Mouse (Mus musculus) midbrain, embryonic 10.5 days (tissue): ENCODE results near the gene Atg14. TPM values are rescaled to one million over a fixed set of nuclear protein-coding genes. Genes with fewer than 3 reads are reported as not detected.
"Not testable (repeated sequence)": the region's sequence is repeated elsewhere in the genome, so short reads cannot be mapped to it uniquely, and the experiment has no call there.

Experiments
- DNase-seq: peaks from one replicate; pipeline ENCODE4 v3.0.0-alpha.2; 2017; ENCODE audit warnings: low spot score
- H3K27ac ChIP-seq: fragments of 300-500 bp; sonication (generic); replicated peaks from 2 replicates; pipeline ENCODE4 v1.5.1; 2016; ENCODE audit warnings: mild to moderate bottlenecking
- H3K27me3 ChIP-seq: fragments of 300-500 bp; sonication (generic); 2 replicates; pipeline ENCODE4 v1.6.1; 2016; ENCODE audit warnings: low read depth, mild to moderate bottlenecking; ENCODE audit not compliant: poor library complexity, severe bottlenecking
- H3K36me3 ChIP-seq: fragments of 300-500 bp; sonication (generic); 2 replicates; pipeline ENCODE4 v1.6.1; 2016; ENCODE audit warnings: mild to moderate bottlenecking, moderate library complexity
- H3K4me1 ChIP-seq: fragments of 300-500 bp; sonication (generic); 2 replicates; pipeline ENCODE4 v1.6.1; 2016
- H3K4me3 ChIP-seq: fragments of 300-500 bp; sonication (generic); 2 replicates; pipeline ENCODE4 v1.5.1; 2016; ENCODE audit warnings: mild to moderate bottlenecking, moderate library complexity
- H3K9me3 ChIP-seq: fragments of 300-500 bp; sonication (generic); replicated peaks from 2 replicates; pipeline ENCODE4 v1.6.1; 2016; ENCODE audit warnings: mild to moderate bottlenecking
- WGBS: fragments of 180-500 bp; shearing (Covaris S2); methylation state at CpG from one replicate; pipeline ENCODE4 v1.1.7; 2016; 5-methylcytosine and 5-hydroxymethylcytosine counted together
- polyA plus RNA-seq: library from polyadenylated mRNA; unstranded; fragments of >200 nt; fragmentation: Nextera tagmentation; extraction: Ambion mirVana; gene quantifications from 2 replicates; pipeline ENCODE4 v1.2.1, GENCODE M21; 2016

Gene Atg14
- polyA plus RNA-seq, result 14.7 and 17.4 TPM in 2 replicates

DNA sequence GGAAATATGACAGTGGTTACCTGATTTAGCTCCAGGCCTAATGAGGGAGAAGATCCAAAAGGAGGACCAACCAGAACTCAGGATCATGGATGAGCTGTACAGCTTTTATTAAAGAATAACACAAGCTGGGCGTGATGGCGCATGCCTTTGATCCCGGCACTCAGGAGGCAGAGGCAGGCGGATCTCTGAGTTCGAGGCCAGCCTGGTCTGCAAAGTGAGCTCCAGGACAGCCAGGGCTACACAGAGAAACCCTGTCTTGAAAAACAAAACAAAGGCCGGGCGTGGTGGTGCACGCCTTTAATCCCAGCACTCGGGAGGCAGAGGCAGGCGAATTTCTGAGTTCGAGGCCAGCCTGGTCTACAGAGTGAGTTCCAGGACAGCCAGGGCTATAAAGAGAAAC, at the start of gene Atg14:
Gene Atg14, minus strand, starts transcription at position 101 of the 400 bp plus-strand sequence.
- H3K27me3 ChIP-seq, H3K9me3 ChIP-seq, H3K27ac ChIP-seq, H3K4me3 ChIP-seq, DNase-seq, H3K36me3 ChIP-seq: not testable (repeated sequence)
- 96% methylated on average over 11 of the region's 11 CpGs for WGBS
- H3K4me1 ChIP-seq, result peaks cover 14% of the 10 kb centered on the region

DNA sequence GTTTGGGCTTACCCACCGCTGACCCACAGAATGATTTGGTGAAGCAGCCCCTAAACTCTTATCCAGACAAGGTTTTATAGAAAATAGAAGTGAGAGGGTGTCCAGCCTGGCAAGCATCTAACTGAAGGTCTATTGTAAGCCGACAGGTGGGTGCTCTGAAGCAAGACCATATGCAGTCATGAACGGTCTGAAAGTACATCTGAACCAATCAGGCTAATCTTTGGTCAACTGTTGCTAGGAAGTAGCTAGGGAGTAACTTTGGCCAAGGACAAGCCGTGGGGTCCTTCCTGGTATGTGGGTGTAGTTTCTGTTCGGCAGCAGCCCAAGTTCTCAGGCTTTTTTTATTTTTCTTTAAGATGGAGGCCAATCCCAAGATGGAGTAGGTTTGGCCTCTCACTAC, 48.4 kb upstream of the Atg14 start:
- H3K36me3 ChIP-seq, result no peaks in the 10 kb centered on the region
- H3K4me3 ChIP-seq, result no peak overlapping the region
- H3K27me3 ChIP-seq, result no peaks in the 10 kb centered on the region
- 85% methylated on average over 5 of the region's 5 CpGs for WGBS
- no peaks in the 10 kb centered on the region for H3K4me1 ChIP-seq
- DNase-seq, result no peak
- H3K27ac ChIP-seq, result no peak overlapping the region
- H3K9me3 ChIP-seq, result no peaks in the 10 kb centered on the region

DNA sequence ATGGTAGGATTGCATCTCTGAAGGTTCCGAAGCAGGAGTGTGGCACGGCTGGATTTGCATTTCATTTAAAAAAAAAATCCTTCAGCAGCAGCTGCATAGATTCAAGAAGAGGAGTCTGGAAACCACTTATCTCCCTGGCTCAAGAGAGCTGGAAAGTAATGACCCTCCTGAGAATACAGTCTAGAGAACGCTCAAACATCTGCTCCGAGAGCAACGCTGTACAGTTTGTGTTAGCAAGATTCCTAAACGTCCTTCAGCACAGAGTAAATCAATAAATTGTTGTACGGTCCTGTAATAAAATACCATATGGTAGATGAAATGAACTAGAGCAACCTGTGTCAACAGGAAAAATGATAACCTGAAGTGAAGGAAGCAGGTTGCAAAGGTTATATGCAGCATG, 42.8 kb upstream of the Atg14 start:
- Histone ChIP-seq H3K36me3 (no peaks in the 10 kb centered on the region), H3K27me3 (no peaks in the 10 kb centered on the region), H3K27ac (no peak overlapping the region), H3K4me1 (no peaks in the 10 kb centered on the region), H3K4me3 (no peak overlapping the region), H3K9me3 (no peaks in the 10 kb centered on the region)
- DNase-seq, result no peak
- WGBS, result 85% methylated on average over 7 of the region's 7 CpGs

DNA sequence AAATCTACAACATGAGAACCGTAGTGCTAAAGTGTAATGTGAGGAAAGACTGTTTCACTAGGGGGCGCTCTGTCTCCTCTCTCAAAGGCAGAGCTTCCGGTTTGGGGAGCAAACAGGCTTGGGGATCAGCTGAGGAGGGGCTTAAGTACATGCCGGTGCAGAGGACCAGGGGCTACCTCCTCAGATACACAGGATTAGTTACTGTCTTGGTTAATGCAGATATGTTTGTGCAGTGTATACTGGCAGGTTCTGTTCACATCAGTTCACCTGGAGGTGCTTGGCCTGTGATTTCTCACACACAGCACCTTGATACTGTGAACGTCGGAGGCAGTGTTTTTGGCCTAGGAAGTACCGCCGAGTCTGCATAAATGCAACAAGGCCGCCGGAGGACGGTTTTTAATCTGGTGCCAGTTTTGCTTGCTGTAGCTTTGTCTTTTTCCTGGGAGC, 27.5 kb upstream of the Atg14 start:
- Histone ChIP-seq H3K4me1 (peaks cover 5% of the 10 kb centered on the region), H3K27ac (no peak overlapping the region), H3K27me3 (no peaks in the 10 kb centered on the region), H3K4me3 (peak overlapping the region; percentile 31; the same call in 1 of the 2 replicates), H3K9me3 (no peaks in the 10 kb centered on the region), H3K36me3 (no peaks in the 10 kb centered on the region)
- WGBS, result 34% methylated on average over 11 of the region's 11 CpGs
- peak; percentile 64 for DNase-seq

DNA sequence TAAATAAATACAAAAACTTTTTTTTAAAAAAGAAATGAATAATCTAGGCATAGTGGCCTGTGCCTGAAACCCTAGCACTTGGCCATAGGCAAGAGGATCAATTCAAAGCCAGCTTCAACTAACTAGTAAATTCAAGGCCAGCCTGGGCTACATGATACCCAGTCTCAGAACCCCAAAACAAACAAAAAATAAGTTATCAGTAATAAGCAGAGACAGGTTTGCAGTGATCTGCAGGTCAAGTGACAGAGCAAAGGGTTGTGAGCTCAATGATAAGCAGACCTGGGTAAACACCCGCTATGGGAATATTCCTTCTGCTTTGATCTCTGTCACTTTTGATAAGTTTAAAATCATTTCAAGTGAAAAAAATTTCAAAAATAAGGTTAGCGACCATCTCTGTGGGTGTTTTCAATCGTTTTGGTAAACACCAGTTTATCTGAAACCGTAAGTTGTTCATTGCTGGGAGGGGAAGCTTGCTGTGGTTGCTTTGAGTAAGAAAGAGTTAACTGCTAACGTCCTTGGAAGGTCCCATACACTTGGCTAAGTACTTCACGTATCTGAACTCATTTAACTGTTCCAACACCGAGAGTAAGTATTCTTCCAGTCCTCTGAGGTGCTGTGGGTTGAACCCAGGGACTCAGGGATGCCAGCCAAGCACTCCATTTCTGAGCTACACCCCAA, 24.1 kb upstream of the Atg14 start:
- WGBS, result 65% methylated on average over 7 of the region's 7 CpGs
- no peaks in the 10 kb centered on the region for H3K36me3 ChIP-seq
- no peak overlapping the region for H3K27ac ChIP-seq
- peaks cover 5% of the 10 kb centered on the region for H3K4me1 ChIP-seq
- H3K9me3 ChIP-seq, result no peaks in the 10 kb centered on the region
- no peak overlapping the region for H3K4me3 ChIP-seq
- DNase-seq, result no peak
- H3K27me3 ChIP-seq, result no peaks in the 10 kb centered on the region

DNA sequence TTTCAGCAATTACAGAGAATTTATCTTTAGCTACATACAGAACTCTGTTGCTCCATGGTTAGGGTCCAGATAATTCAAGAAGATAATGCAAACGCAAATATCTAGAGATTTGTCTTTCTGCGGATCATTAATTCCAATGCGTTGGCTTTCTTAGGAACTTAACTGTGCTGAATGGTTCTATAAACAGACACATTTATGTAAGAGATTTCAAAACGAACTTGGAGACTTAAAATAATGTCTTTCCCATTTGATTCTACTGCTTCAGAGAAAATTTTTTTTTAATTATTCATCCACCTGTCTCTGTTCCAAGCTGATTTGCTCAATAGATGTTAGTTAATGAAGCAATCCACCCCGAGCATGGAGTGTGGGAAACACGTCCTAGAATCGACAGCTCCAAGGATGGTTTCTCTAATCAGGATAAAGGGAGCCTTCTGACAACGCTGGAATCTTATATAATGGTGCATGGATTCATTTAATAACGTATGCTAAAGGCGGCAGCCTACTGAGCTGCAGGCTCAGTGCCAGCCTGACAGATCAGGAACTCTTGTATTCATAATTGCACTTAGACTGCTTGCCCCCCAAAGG, 20.0 kb upstream of the Atg14 start:
- H3K36me3 ChIP-seq, result no peaks in the 10 kb centered on the region
- DNase-seq, result no peak
- H3K27me3 ChIP-seq, result no peaks in the 10 kb centered on the region
- H3K27ac ChIP-seq, result no peak overlapping the region
- no peaks in the 10 kb centered on the region for H3K9me3 ChIP-seq
- no peaks in the 10 kb centered on the region for H3K4me1 ChIP-seq
- 83% methylated on average over 10 of the region's 10 CpGs for WGBS
- H3K4me3 ChIP-seq, result no peak overlapping the region

DNA sequence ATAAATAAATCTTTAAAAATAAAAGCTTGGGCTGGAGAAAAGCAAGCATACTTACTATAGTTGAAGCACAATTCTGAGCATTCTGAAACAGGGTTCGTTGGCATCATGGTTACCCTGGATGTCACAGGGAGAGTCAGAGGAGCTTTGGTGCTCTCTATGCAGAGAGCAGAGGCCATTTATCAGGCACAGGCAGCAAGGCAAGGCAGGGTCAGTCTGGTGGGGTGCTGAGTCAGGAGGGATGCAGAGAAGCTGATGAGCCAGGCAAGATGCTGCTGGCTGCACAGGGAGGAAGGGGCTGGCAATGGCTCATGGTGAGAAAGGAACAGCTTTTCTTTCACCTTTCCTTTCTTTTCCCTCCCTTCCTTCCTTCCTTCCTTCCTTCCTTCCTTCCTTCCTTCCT, 19.0 kb upstream of the Atg14 start:
- H3K27me3 ChIP-seq, result no peaks in the 10 kb centered on the region
- H3K4me3 ChIP-seq, result no peak overlapping the region
- no peaks in the 10 kb centered on the region for H3K36me3 ChIP-seq
- H3K27ac ChIP-seq, result no peak overlapping the region
- no peaks in the 10 kb centered on the region for H3K4me1 ChIP-seq
- WGBS, result 93% methylated on average over 1 of the region's 1 CpGs
- H3K9me3 ChIP-seq, result no peaks in the 10 kb centered on the region
- DNase-seq, result no peak

DNA sequence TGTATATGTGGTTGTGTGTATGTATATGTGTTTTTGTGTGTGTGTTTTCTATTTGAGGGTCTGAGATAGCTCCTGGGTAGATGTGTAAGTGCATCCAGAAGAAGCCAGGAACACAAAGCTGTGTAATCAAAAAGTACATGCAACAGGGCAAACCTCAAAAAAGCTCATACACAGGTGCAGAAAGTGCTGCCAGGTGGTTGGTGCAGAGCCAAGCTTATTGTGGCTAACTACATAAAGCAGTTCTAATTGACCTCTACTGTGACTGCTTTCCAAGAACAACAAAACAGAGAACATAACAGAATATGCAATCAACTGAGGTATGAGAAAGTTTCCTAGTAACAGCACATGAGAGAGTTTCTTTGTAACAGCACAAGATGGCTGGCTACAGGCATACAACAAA, 13.9 kb upstream of the Atg14 start:
- H3K9me3 ChIP-seq, result no peaks in the 10 kb centered on the region
- no peak for DNase-seq
- no peak overlapping the region for H3K27ac ChIP-seq
- no peaks in the 10 kb centered on the region for H3K36me3 ChIP-seq
- H3K4me1 ChIP-seq, result no peaks in the 10 kb centered on the region
- H3K4me3 ChIP-seq, result no peak overlapping the region
- H3K27me3 ChIP-seq, result no peaks in the 10 kb centered on the region

DNA sequence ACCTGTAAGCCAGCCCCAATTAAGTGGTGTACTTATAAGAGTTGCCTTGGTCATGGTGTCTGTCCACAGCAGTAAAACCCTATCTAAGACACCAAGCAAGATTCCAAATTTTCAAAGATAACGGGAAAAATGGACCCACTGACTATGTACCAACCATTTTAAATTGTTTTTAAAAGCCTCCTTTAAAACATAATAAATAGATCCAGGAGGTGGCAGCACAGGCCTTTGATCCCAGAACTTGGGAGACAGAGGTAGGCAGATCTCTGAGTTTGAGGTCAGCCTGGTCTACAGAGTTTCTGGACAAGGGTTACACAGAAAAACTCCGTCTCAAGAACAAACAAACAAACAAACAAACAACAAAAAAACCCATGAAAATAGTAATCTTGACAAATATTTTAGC, 11.2 kb upstream of the Atg14 start:
- Histone ChIP-seq H3K4me1 (no peaks in the 10 kb centered on the region), H3K36me3 (no peaks in the 10 kb centered on the region), H3K27ac (no peak overlapping the region), H3K4me3 (no peak overlapping the region), H3K27me3 (no peaks in the 10 kb centered on the region), H3K9me3 (no peaks in the 10 kb centered on the region)
- DNase-seq, result no peak
- 73% methylated on average over 2 of the region's 2 CpGs for WGBS

DNA sequence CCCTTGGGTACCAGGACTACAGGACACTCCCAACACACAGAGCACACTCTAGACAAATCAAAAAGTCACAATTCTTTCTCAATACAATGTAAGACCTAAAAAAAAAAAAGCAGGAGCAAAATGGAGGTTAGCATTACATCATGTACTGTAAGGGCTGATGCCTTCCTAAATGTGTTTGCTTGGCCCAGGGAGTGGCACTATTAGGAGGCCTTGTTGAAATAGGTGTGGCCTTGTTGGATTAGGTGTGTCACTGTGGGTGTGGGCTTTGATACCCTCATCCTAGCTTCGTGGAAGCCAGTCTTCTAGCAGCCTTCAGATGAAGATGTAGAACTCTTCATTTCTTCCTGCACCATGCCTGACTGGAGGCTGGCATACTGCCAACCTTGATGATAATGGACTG, 10.8 kb upstream of the Atg14 start:
- no peaks in the 10 kb centered on the region for H3K4me1 ChIP-seq
- H3K9me3 ChIP-seq, result no peaks in the 10 kb centered on the region
- H3K27me3 ChIP-seq, result no peaks in the 10 kb centered on the region
- no peak overlapping the region for H3K4me3 ChIP-seq
- H3K27ac ChIP-seq, result no peak overlapping the region
- H3K36me3 ChIP-seq, result no peaks in the 10 kb centered on the region
- 65% methylated on average over 1 of the region's 1 CpGs for WGBS
- no peak for DNase-seq

DNA sequence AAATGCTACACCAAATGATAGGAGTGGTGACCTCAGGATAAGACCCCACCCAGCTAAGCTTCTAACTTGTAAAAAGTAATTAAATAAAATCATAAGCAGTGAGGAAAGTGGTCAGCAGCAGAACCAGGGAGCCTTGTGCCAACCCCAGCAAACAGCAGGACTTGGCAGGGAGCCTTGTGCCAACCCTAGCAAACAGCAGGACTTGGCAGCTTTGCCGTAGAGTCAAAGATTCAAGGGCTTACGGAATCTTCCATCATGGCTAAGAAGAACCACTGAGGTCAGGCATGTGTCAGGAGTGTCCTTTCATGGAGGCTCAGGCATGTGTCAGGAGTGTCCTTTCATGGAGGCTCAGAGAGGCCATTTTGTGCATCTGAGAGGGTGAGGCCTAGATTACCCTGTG, 7.6 kb upstream of the Atg14 start:
- Histone ChIP-seq H3K4me3 (no peak overlapping the region), H3K27ac (no peak overlapping the region), H3K9me3 (no peaks in the 10 kb centered on the region), H3K27me3 (no peaks in the 10 kb centered on the region), H3K36me3 (no peaks in the 10 kb centered on the region), H3K4me1 (no peaks in the 10 kb centered on the region)
- 93% methylated on average over 2 of the region's 2 CpGs for WGBS
- DNase-seq, result no peak

DNA sequence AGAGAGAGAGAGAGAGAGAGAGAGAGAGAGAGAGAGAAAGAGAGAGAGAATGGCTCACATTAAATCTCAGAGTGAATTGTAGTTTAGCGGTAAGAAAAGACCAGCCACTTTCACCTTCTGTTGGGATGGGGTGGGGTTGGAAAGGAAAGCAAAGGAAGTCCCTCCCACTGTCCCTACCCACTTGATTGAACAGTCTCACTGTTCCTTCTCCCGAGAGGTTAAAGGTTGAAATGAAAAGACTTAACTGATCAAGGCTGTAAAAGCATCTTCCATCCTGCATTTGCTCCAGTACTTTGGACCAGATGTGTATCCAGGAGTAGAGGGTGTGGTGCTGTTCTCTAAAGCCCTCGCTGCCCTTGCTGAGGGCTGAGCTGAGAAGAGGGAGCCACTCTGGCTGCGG, 6.2 kb upstream of the Atg14 start:
- no peaks in the 10 kb centered on the region for H3K36me3 ChIP-seq
- no peaks in the 10 kb centered on the region for H3K27me3 ChIP-seq
- 71% methylated on average over 4 of the region's 4 CpGs for WGBS

DNA sequence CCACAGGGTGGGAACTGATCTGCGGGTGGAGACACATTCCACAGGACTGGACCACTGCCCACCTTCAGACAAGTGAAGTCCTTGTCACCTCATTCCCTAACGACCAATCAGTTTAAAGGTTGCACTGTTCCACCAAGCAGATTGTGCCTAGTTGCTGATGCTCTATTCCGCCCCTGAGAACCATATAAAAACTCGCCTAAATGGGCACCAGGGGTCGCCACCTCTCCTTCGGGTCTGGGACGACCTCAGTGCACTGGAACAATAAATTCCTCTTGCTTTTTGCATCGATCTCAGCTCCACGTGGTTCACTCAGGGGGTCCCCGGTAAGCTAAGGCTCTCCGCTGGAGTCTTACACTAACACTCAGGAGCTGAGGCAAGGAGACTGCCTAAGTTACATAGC, 4.3 kb upstream of the Atg14 start:
- no peak overlapping the region for H3K4me3 ChIP-seq
- no peaks in the 10 kb centered on the region for H3K27me3 ChIP-seq
- no peaks in the 10 kb centered on the region for H3K9me3 ChIP-seq
- DNase-seq, result no peak
- H3K36me3 ChIP-seq, result no peaks in the 10 kb centered on the region
- H3K4me1 ChIP-seq, result no peaks in the 10 kb centered on the region
- no peak overlapping the region for H3K27ac ChIP-seq
- WGBS, result 75% methylated on average over 11 of the region's 11 CpGs

More for the DNA sequence above, 6.2 kb upstream of the Atg14 start:
- no peaks in the 10 kb centered on the region for H3K9me3 ChIP-seq
- H3K4me1 ChIP-seq, result no peaks in the 10 kb centered on the region
- no peak overlapping the region for H3K27ac ChIP-seq
- H3K4me3 ChIP-seq, result no peak overlapping the region
- no peak for DNase-seq
